12 mouse cellular contexts compared by ENCODE assay signal in genomic region chr6:127472078-127472477, GRCm38 (mm10). TPM values are rescaled to one million over a fixed set of nuclear protein-coding genes. Genes with fewer than 3 reads are reported as not detected.
DNase-seq lines count a peak whose midpoint lies in the region; ATAC-seq and TF ChIP-seq lines count a peak whose summit lies in the region.
"Had no signal": no experiment of that assay in that cellular context is flagged by ENCODE, and none has a peak within 500 bp of the region (broad histone marks: within the 10 kb centered on the region; RNA-seq: fewer than 3 reads in every experiment).

No protein-coding gene starts in this region.

- H3K4me3 ChIP-seq in heart, embryonic 12.5 days: no peak overlapping the region
- H3K4me3 ChIP-seq in liver, postnatal 0 days (ENCODE audit: low read depth, low read length): no peak overlapping the region
- no peak overlapping the region for H3K4me3 ChIP-seq in midbrain, embryonic 13.5 days (replicated peaks)
- H3K4me3 ChIP-seq: forebrain, embryonic 12.5 days; heart, embryonic 10.5 days; stomach, embryonic 15.5 days had no signal

- no peak for ATAC-seq in heart, embryonic 12.5 days (ENCODE audit: insufficient number of reproducible peaks, low FRiP score)
- ATAC-seq in liver, postnatal 0 days: peak; percentile 50
- ATAC-seq in midbrain, embryonic 13.5 days: no peak

- peak; percentile 95 for DNase-seq in heart, adult 11 months
- DNase-seq in T-cell, adult 2 months (ENCODE audit: low spot score): peak; percentile 57
- peak; percentile 28 for DNase-seq in liver, postnatal 0 days
- peak; percentile 87 for DNase-seq in splenic B cell, adult 2 months (ENCODE audit: low read depth, low spot score)
- DNase-seq in kidney, adult 9 months: no peak
- no peak for DNase-seq in ovary, adult 18-20 months (ENCODE audit: low spot score)
- DNase-seq: kidney, adult 8-10 months had no signal

- no peak for TF ChIP-seq CTCF in liver, postnatal 0 days (IDR thresholded peaks at IDR 0.05; ENCODE audit: low read depth)

- no peak overlapping the region for H3K4me2 ChIP-seq in heart, embryonic 12.5 days
- no peak overlapping the region for H3K4me2 ChIP-seq in liver, postnatal 0 days (ENCODE audit: low read depth, low read length)
- no peak overlapping the region for H3K4me2 ChIP-seq in midbrain, embryonic 13.5 days (replicated peaks)
- H3K4me2 ChIP-seq: forebrain, embryonic 12.5 days; stomach, embryonic 15.5 days had no signal

- WGBS in heart, embryonic 12.5 days: 40% methylated on average over 4 of the region's 4 CpGs
- 30% methylated on average over 4 of the region's 4 CpGs for WGBS in liver, postnatal 0 days (ENCODE audit: insufficient replicate concordance)
- WGBS in midbrain, embryonic 13.5 days: 87% methylated on average over 4 of the region's 4 CpGs

- peaks cover 29% of the 10 kb centered on the region for H3K36me3 ChIP-seq in heart, embryonic 12.5 days
- H3K36me3 ChIP-seq in liver, postnatal 0 days (replicated peaks; ENCODE audit: insufficient read depth, low read length): peaks cover 22% of the 10 kb centered on the region
- peaks cover 7% of the 10 kb centered on the region for H3K36me3 ChIP-seq in splenic B cell, adult 2 months (ENCODE audit: control insufficient read depth, insufficient read depth, low read length, poor library complexity, severe bottlenecking)
- peaks cover 62% of the 10 kb centered on the region for H3K36me3 ChIP-seq in midbrain, embryonic 13.5 days

- no peak overlapping the region for H3K9ac ChIP-seq in heart, embryonic 12.5 days
- H3K9ac ChIP-seq in liver, postnatal 0 days (replicated peaks): no peak overlapping the region
- H3K9ac ChIP-seq in midbrain, embryonic 13.5 days (replicated peaks): no peak overlapping the region
- H3K9ac ChIP-seq: forebrain, embryonic 12.5 days; stomach, embryonic 15.5 days had no signal

- H3K27me3 ChIP-seq in heart, embryonic 12.5 days (replicated peaks): no peaks in the 10 kb centered on the region
- no peaks in the 10 kb centered on the region for H3K27me3 ChIP-seq in liver, postnatal 0 days (ENCODE audit: insufficient read depth, low read length)
- no peaks in the 10 kb centered on the region for H3K27me3 ChIP-seq in splenic B cell, adult 2 months (ENCODE audit: control insufficient read depth, insufficient read depth, low read length, poor library complexity, severe bottlenecking)
- H3K27me3 ChIP-seq in midbrain, embryonic 13.5 days: no peaks in the 10 kb centered on the region
- H3K27me3 ChIP-seq: forebrain, embryonic 12.5 days; stomach, embryonic 15.5 days had no signal

- H3K27ac ChIP-seq in heart, embryonic 12.5 days (ENCODE audit: poor library complexity, severe bottlenecking): no peak overlapping the region
- H3K27ac ChIP-seq in liver, postnatal 0 days (ENCODE audit: low read depth): no peak overlapping the region
- H3K27ac ChIP-seq in midbrain, embryonic 13.5 days: no peak overlapping the region
- H3K27ac ChIP-seq: heart, embryonic 10.5 days; stomach, embryonic 15.5 days had no signal

- H3K9me3 ChIP-seq in heart, embryonic 12.5 days (replicated peaks): no peaks in the 10 kb centered on the region
- H3K9me3 ChIP-seq in liver, postnatal 0 days (ENCODE audit: low read length): no peaks in the 10 kb centered on the region
- no peaks in the 10 kb centered on the region for H3K9me3 ChIP-seq in midbrain, embryonic 13.5 days
- H3K9me3 ChIP-seq: forebrain, embryonic 12.5 days; heart, embryonic 10.5 days; stomach, embryonic 15.5 days had no signal

- TF ChIP-seq EP300 in liver, postnatal 0 days (IDR thresholded peaks at IDR 0.05; ENCODE audit: low read depth): no peak

- no peaks in the 10 kb centered on the region for H3K4me1 ChIP-seq in heart, embryonic 12.5 days (replicated peaks)
- no peaks in the 10 kb centered on the region for H3K4me1 ChIP-seq in liver, postnatal 0 days (ENCODE audit: insufficient read depth)
- peaks cover 2% of the 10 kb centered on the region; the same call in 1 of the 2 replicates for H3K4me1 ChIP-seq in midbrain, embryonic 13.5 days (replicated peaks)
- H3K4me1 ChIP-seq: heart, embryonic 10.5 days; stomach, embryonic 15.5 days had no signal

RNA-seq across cellular contexts. Expression of gene Parp11, which starts 25.4 kb away (rescaled TPM):
- polyA plus RNA-seq in heart, embryonic 12.5 days (2016; fragmentation: Nextera tagmentation; extraction: Ambion mirVana): 19.8 and 20.5 TPM in 2 replicates
- polyA plus RNA-seq in liver, postnatal 0 days (2015; fragmentation: Nextera tagmentation; extraction: Ambion mirVana): 5.5 and 5.8 TPM in 2 replicates
- 90.4 and 91.7 TPM in 2 replicates for polyA plus RNA-seq in midbrain, embryonic 13.5 days (2015; fragmentation: Nextera tagmentation; extraction: Ambion mirVana)

Comparison
In these comparisons a context has a peak if more than half of its experiments do, and no peak if none do; other contexts are left out.
1. DNase-seq: peak in heart, adult 11 months (single experiment), T-cell, adult 2 months (single experiment), liver, postnatal 0 days (single experiment) and splenic B cell, adult 2 months (single experiment); none in kidney, adult 9 months (single experiment) and ovary, adult 18-20 months (single experiment).